Mouse (Mus musculus) megakaryocyte, embryonic 14.5 days (primary cell): ENCODE results near the gene Herc2. TPM values are rescaled to one million over a fixed set of nuclear protein-coding genes. Genes with fewer than 3 reads are reported as not detected.

Experiments used
- H3K27me3 ChIP-seq: replicated peaks from 2 replicates; pipeline ENCODE3; 2012; ENCODE audit warnings: inconsistent platforms
- H3K36me3 ChIP-seq: replicated peaks from 2 replicates; pipeline ENCODE3; 2012; ENCODE audit warnings: low read length, inconsistent platforms, mixed read lengths
- H3K4me1 ChIP-seq: 2 replicates; pipeline ENCODE4 v1.6.1; 2012; ENCODE audit warnings: inconsistent platforms
- H3K4me3 ChIP-seq: replicated peaks from 2 replicates; pipeline ENCODE3; 2012; ENCODE audit warnings: moderate library complexity, mild to moderate bottlenecking, inconsistent platforms
- H3K9me3 ChIP-seq: 2 replicates; pipeline ENCODE4 v1.6.1; 2012; ENCODE audit warnings: inconsistent platforms
- FLI1 ChIP-seq: IDR thresholded peaks from 2 replicates; pipeline ENCODE4 v1.6.1; 2012; ENCODE audit warnings: low read length, inconsistent platforms, mixed read lengths
- GATA1 ChIP-seq: IDR thresholded peaks from 3 replicates; pipeline ENCODE4 v1.6.1; 2012; ENCODE audit warnings: mixed read lengths, low read length, inconsistent platforms, borderline replicate concordance
- polyA plus RNA-seq: library from polyadenylated mRNA; stranded (reverse); fragments of >175 nt; gene quantifications from 2 replicates; pipeline ENCODE4 v1.2.3, GENCODE M21; 2012; ENCODE audit warnings: low replicate concordance; ENCODE audit not compliant: insufficient read depth

Gene Herc2
- polyA plus RNA-seq, 1 experiment = 0.82 TPM

DNA sequence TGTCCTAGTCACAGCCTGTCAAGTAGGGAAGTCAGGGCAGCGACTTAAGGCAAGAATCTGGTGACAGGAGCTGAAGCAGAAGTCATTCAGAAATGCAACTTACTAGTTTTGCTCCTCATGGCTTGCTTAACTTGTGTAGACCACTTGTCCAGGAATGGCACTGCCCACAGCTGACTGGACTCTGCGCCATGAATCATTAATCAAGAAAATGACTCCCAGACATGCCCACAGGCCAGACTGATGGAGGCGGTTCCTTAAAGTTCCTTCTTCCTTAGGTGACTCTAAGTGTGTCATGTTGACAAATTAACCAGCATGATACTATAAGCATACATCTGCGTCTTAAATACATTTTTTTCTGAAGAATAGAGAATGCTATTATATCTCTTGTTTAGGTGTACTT is 113.3 kb downstream of the Herc2 start:
- TF ChIP-seq FLI1 (no peak), GATA1 (no peak)
- H3K4me3 ChIP-seq = no peak overlapping the region
- H3K9me3 ChIP-seq = no peaks in the 10 kb centered on the region
- H3K4me1 ChIP-seq = peaks cover 2% of the 10 kb centered on the region; the same call in 1 of the 2 replicates
- H3K36me3 ChIP-seq = peaks cover 64% of the 10 kb centered on the region
- H3K27me3 ChIP-seq = no peaks in the 10 kb centered on the region

DNA sequence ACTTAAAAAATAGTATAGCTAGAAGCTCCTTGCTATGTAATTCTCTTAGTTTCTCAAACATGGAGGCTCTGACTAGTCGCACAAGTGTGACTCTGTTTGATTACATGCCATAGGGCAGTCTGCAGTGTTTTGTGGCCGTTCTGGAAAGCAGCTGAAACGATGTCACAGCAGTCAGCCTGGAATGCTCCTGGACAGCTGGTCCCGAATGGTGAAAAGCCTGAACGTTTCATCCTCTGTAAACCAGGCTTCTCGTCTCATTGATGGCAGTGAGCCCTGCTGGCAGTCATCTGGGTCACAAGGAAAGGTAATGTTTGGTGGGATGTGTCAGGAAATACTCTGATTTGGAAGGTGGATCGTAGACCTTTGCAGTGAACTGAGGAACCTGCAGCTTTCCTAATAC is 118.7 kb downstream of the Herc2 start:
- H3K36me3 ChIP-seq = peaks cover 76% of the 10 kb centered on the region
- no peaks in the 10 kb centered on the region for H3K27me3 ChIP-seq
- TF ChIP-seq GATA1 (no peak), FLI1 (no peak)
- peaks cover 2% of the 10 kb centered on the region for H3K4me1 ChIP-seq
- H3K4me3 ChIP-seq = no peak overlapping the region
- H3K9me3 ChIP-seq = no peaks in the 10 kb centered on the region

DNA sequence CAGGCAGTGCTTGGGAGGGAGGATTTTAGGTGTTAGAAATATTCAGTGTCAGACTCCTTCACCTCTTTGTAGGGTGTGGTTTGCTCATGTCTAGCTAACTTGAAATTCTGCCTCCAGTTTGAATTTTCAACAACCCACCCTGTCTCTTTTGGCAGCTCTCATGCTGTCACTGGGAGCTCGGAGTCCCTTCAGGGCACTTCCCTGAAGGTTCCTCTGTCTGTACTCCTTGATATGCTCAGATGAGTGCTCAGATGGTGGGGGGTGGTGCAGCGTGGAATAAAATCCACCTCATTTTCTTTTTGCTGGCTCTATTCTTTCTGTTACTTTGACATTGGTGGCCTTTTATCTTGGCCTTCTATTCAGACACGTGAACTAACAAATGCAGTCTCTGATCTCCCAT is 127.4 kb downstream of the Herc2 start:
- Histone ChIP-seq H3K36me3 (peaks cover 71% of the 10 kb centered on the region), H3K9me3 (no peaks in the 10 kb centered on the region), H3K27me3 (no peaks in the 10 kb centered on the region), H3K4me1 (peaks cover 3% of the 10 kb centered on the region), H3K4me3 (no peak overlapping the region)
- TF ChIP-seq GATA1 (no peak), FLI1 (no peak)

DNA sequence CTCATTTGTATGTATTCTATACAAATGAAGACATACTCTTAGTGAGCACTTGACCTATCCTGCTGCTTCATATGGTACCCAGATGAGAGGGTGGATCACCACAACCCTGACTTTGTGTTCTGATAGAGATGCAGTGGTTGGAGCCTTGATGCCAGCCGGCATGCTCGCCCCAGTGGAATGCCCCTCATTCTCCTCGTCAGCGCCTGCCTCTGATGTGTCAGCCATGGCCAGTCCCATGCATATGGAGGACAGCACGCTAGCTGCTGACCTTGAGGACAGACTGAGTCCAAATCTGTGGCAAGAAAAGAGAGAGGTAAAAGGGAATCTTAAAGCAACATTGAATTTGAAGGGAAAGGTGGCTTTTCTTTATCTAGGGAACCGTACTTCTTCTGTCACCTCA is 141.0 kb downstream of the Herc2 start:
- Histone ChIP-seq H3K27me3 (no peaks in the 10 kb centered on the region), H3K4me1 (no peaks in the 10 kb centered on the region), H3K4me3 (no peak overlapping the region), H3K36me3 (peaks cover 91% of the 10 kb centered on the region), H3K9me3 (no peaks in the 10 kb centered on the region)
- TF ChIP-seq GATA1 (no peak), FLI1 (no peak)

DNA sequence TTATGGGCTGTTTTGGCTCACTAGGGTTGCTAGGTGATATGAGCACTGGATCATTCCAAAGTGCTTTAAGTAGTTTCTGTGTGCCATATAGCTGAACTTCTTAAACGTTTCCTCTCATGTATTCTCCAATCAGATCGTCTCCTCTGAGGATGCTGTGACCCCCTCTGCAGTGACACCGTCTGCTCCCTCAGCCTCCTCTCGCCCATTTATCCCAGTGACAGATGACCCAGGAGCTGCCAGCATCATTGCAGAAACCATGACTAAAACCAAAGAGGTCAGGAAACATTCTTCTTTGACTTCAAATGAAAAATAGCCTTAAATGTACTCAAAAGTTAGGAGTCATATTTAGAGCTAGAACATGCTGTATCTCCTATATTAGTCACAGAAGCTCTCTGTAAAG is 141.7 kb downstream of the Herc2 start:
- Histone ChIP-seq H3K36me3 (peaks cover 92% of the 10 kb centered on the region), H3K27me3 (no peaks in the 10 kb centered on the region), H3K4me1 (no peaks in the 10 kb centered on the region), H3K9me3 (no peaks in the 10 kb centered on the region), H3K4me3 (no peak overlapping the region)
- TF ChIP-seq GATA1 (no peak), FLI1 (no peak)

DNA sequence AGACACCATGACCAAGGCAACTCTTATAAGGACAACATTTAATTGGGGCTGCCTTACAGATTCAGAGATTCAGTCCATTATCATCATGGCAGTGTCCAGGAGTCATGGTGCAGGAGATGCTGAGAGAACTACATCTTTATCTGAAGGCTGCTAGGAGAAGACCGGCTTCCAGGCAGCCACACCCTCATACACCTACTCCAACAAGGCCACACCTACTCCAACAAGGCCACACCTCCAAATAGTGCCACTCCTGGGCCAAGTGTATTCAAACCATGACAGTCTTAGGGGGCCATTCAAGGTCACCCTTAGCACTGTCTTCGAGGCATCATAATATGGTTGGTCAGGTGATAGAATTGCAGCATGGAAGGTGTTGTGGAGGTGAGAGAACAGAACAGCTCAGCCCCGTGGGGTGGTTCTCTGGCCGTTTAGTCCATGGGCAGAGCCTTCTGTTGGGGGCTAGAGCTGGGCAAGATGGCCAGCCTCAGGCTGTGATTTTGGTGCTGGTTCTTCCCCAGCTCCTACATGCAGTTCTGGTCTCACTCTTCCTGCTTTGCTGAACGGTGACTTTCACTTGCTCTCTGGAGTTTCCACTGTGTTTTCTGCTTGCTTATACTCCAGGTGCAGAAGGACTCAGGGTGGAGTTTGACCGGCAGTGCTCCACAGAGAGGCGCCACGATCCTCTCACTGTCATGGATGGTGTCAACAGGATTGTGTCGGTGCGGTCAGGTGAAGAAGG is 151.7 kb downstream of the Herc2 start:
- peaks cover 96% of the 10 kb centered on the region for H3K36me3 ChIP-seq
- H3K4me1 ChIP-seq = peaks cover 14% of the 10 kb centered on the region
- TF ChIP-seq FLI1 (no peak), GATA1 (no peak)

DNA sequence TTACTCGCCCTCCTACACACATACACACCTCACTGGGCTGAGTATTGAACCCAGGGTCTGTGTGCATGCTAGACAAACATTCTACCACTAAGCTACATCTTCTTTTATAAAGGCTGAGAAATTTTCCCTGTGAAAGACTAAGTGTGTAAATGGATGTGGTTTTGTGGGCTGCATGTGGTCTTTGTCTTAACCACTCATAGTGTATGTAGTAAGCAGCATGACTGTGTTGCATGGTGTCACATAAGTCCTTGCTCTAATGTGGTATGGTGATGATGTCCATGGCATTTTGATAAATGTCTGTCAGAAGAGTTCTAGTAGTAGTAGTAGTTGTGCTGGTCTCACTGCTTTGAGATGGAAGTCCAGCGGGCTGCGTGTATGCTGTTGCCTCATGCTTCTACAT is 152.8 kb downstream of the Herc2 start:
- peaks cover 14% of the 10 kb centered on the region for H3K4me1 ChIP-seq
- H3K4me3 ChIP-seq = no peak overlapping the region
- no peaks in the 10 kb centered on the region for H3K27me3 ChIP-seq
- H3K9me3 ChIP-seq = no peaks in the 10 kb centered on the region
- H3K36me3 ChIP-seq = peaks cover 97% of the 10 kb centered on the region
- TF ChIP-seq GATA1 (no peak), FLI1 (no peak)

More for the DNA sequence above, 151.7 kb downstream of the Herc2 start:
- Histone ChIP-seq H3K4me3 (no peak overlapping the region), H3K9me3 (no peaks in the 10 kb centered on the region), H3K27me3 (no peaks in the 10 kb centered on the region)

DNA sequence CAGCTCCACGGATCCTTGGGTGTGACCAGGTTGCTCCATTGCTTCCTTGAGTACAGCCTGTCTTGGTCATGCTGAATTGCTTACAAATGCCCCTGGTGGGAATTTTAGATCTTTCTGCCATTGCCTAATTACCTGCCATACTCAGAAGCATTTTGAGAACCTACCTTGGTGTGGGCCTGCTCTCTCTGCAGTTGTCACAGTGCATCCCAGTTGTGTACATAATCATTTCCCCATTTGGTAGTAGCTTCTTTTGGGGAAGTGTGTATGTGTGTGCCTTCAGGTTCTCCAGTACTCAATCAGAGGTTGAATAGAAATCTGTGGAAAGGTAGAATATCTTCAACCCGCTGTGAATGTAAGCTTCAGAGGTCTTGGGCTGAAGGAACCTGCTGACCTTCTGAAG is 153.3 kb downstream of the Herc2 start:
- Histone ChIP-seq H3K27me3 (no peaks in the 10 kb centered on the region), H3K9me3 (no peaks in the 10 kb centered on the region), H3K36me3 (peaks cover 97% of the 10 kb centered on the region), H3K4me1 (peaks cover 14% of the 10 kb centered on the region), H3K4me3 (no peak overlapping the region)
- TF ChIP-seq FLI1 (no peak), GATA1 (no peak)

DNA sequence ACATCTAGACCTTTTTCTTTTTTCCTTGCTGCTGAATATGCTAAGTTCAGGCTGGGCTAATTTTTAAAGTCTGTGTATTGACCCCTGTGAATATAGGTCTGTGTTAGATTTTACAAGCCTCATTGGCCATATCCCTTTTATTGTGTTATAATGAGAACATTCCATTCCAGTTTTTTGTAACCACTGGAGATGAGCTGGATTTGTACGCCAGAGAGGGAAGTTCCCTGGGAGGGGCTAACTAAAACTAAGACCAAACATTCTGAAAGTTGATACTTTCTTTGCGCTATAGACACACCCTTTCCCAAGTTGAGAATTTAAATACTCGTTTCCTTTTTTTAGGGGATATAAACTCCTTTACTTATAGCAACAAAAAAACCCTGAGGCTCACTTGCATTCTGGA is 154.9 kb downstream of the Herc2 start:
- no peak for TF ChIP-seq FLI1
- no peak for TF ChIP-seq GATA1
- Histone ChIP-seq H3K4me1 (peaks cover 14% of the 10 kb centered on the region), H3K9me3 (no peaks in the 10 kb centered on the region), H3K27me3 (no peaks in the 10 kb centered on the region), H3K4me3 (no peak overlapping the region), H3K36me3 (peaks cover 100% of the 10 kb centered on the region)

DNA sequence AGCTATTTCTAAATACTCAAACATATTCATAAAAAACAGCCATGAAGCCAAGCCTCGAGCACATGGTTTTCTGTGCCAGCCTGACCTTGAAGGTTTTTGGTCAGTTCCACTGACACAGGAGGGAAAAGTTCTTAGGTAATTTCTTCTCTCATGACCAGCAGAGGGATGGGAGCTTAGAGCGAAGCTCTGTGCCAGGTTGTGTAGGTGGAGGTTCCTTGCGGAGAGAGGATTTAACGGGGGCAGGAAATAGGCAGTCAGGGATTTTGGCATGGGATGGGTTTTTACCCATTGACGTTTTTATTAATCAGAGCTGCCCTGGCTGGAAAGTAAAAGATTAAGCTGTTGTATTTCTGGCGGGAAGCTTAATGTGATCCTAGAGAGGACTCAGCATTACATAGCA is 170.8 kb downstream of the Herc2 start:
- H3K36me3 ChIP-seq = peaks cover 98% of the 10 kb centered on the region
- no peaks in the 10 kb centered on the region for H3K27me3 ChIP-seq
- H3K9me3 ChIP-seq = no peaks in the 10 kb centered on the region
- no peak overlapping the region for H3K4me3 ChIP-seq
- 0 out of 2 replicates have a peak, but pooled peaks cover 3% of the 10 kb centered on the region for H3K4me1 ChIP-seq
- TF ChIP-seq GATA1 (no peak), FLI1 (no peak)
